Mouse (Mus musculus): Measurements from ENCODE around the gene Stub1. TPM values are rescaled to one million over a fixed set of nuclear protein-coding genes. Genes with fewer than 3 reads are reported as not detected.
A peak's percentile ranks its signal among the peaks of the same experiment; 100 is the strongest.
"Not testable (repeated sequence)": the region's sequence is repeated elsewhere in the genome, so short reads cannot be mapped to it uniquely, and the experiment has no call there.

Gene Stub1
- total RNA-seq (2015) (48.4 and 54.7 TPM in 2 replicates), total RNA-seq (2017) (62.6 and 67.6 TPM in 2 replicates)

DNA sequence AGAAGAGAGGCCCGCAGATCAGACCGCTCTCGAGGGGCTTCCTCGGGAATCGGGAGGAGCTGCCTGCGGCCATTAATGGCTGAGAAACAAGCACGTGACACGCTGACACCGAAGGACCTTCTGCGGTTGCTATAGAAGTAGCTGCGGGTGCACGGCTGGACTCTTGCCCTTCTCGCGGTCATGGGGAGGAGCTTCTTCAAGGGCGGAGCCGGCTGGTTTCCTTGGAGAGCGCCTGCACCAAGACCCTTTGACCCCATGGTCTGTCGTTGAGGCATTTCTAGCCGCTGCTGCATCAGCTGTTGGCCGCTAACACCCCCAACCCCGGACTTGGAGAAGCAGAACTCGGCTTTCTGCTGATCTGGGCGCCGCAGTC lies at the start of gene Stub1:
Stub1 (minus strand) TSS at position 114 of the 373 bp plus-strand sequence.
- ATAC-seq (ENCODE audit: poor library complexity, severe bottlenecking): peak; percentile 52

DNA sequence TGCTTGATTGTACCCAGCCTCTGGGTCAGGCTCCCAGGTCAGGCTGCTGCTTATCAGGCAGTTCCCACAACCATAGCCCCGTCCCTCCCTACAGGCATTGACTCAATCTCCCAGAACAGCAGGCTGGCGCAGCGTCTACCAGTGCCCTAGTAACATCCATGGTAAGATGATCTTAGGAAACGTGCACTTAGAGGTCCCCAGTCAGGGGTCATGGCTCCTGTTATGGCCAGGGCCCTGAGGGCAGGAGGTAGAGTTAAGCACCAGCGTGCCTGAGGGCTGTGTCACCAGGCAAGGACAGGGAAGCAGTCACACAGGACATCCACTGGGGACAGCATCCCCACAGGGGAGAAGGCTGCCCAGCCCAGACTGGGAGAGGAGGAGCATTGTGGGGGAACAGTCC lies 49.1 kb upstream of the Stub1 start:
- ATAC-seq (ENCODE audit: poor library complexity, severe bottlenecking): no peak

DNA sequence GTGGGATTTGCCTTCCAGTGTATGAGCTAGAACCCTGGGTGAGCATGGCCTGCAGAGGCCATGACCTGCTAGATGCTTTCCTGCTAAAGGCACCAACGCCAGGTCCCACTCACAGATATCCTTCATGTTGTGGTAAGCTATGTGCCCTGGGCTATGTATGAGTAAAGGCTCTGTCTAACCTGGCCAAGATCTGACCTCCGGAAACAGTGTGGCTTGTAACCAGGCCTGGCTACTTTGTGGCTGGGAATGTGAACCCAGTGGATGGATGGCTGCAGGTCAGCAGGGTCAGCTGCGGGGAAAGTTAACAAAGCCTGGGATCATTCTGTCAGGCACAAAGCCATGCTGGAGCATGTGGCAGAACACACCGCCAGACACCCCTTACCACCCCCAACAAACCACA lies 48.5 kb upstream of the Stub1 start:
- ATAC-seq (ENCODE audit: poor library complexity, severe bottlenecking): no peak

DNA sequence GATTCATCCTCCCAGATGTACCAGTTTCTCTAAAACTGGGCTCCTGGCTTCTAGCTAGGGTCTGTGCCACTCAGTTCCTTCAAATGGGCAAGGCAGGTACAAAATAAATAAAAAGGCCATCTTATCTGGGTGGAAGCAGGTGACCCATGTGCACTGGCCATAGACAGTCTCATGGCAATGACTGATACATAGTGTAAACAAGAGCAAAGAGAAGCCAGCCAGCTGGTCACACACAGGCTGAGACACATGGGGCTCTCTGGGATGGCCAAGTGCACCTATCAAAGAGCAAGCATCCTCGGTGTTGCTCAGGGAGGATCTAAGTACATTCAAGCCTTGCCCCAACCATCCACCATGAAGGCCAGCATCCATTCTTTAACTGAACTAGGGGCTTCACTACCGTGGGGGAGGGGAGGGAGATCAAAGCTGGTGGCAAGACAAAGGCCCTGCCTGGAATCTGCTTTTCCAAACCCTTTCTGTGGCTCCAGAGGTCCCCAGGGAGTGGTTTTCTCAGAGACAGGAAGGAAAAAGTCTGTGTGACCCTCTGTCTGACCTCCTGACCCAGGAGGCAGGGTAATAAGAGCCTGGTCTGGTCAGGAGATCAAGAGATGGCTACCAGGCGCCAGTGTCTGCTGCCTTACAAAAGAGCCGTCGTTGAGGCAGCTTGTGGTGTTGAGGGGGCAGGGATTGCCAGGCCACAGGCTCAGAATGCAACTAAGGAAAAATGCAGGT lies 47.9 kb upstream of the Stub1 start:
- no peak for ATAC-seq (ENCODE audit: poor library complexity, severe bottlenecking)

DNA sequence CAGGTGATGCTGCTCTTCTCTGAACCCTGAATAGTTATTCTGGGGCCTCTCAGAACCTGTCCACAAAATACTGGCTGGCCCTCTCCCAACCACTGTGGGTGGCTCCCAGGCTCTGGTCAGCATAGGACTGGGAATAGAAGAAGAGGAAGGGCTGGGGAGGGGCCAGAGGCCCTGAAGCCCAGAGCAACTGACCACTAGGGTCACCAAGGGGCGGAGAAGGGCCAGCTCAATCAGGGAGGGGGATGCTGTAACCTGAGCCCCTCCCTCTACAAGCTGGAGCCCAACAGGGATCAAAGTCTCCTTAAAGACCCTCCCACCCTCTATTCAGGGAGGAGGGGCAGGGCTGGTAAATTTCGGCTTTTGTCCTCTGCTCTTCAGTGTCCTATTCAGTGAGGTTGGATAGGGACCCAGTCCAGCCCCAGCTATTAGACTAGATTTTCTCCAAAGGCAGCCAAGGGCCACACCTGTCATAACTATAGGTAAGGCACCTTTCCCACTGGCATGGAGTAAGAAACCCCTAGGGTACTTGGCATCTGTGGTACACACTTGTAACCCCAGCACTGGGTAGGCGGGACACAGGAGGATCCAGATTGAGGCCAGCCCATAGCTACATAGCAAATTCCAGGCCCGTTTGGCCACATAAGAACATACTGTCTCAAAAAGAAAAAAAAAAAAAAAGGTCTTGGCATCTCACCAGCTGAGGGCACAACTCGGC lies 47.1 kb upstream of the Stub1 start, which contains the start of gene Wfikkn1:
Wfikkn1 (minus strand) TSS at position 663 of the 715 bp plus-strand sequence.
- no peak for ATAC-seq (ENCODE audit: poor library complexity, severe bottlenecking)

DNA sequence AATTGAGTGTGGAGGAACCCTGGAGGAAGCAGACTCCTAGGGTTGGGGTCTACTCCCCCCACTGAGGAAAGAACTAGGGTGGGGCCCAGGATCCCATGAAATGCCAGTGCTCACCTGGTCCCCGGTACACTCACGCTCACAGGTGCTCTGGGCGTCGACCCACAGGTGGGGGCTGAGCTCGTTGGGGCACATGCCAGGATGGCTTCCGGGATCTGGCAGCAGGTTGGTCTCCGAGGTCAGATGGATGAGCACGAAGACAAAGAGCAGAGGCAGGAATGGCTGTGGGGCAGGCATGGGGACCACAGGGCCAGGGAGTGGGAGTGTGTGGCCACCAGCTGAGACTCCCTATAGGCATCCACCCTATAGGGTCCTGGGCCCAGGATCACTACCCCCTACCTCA lies 46.5 kb upstream of the Stub1 start:
- ATAC-seq (ENCODE audit: poor library complexity, severe bottlenecking): no peak

DNA sequence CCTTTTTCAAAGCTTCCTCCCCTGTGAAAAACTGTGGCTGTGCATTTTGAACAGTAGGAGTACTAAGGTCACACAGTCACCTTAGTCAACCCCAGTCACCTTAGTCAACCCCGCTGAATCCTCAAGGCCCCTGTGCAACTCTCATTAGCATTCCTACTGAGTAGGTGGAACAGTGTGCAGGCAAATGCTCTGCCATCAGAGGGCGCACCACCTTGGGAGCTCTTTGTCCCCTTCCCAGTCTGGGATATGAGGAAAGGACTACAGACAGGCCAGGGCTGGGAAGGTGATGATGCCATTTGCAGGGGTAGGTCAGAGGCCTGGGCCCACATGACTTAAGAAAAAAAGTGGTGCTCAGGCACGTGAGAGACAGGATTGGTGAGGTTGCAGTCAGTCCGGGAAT lies 46.1 kb upstream of the Stub1 start:
- no peak for ATAC-seq (ENCODE audit: poor library complexity, severe bottlenecking)

DNA sequence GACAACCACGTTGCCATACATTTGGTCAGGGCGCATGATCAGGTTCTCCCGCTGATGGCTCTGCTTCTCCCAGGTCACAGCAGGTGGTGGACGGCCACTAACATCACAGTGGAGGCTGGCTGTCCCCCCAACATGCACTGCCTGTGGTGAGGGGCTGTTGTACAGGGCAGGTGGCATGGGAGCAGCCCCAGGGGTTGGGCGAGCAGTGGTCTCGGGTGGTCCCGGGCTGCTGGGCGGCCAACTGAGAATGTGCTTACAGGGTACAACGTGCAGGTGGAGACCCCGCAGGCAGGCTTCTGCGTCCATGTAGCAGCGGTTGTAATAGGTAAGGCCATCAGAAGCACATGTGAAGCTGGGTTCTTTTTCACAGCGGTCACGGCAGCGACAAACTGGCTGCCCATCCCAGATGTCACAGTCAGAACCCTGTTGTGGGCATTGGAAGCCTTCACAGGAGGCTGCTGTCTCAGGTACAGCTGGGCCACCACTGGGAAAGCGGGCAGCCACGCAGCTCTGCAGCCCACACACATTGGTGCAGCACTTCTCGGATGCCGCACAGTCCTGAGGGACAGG lies 45.5 kb upstream of the Stub1 start:
- no peak for ATAC-seq (ENCODE audit: poor library complexity, severe bottlenecking)

DNA sequence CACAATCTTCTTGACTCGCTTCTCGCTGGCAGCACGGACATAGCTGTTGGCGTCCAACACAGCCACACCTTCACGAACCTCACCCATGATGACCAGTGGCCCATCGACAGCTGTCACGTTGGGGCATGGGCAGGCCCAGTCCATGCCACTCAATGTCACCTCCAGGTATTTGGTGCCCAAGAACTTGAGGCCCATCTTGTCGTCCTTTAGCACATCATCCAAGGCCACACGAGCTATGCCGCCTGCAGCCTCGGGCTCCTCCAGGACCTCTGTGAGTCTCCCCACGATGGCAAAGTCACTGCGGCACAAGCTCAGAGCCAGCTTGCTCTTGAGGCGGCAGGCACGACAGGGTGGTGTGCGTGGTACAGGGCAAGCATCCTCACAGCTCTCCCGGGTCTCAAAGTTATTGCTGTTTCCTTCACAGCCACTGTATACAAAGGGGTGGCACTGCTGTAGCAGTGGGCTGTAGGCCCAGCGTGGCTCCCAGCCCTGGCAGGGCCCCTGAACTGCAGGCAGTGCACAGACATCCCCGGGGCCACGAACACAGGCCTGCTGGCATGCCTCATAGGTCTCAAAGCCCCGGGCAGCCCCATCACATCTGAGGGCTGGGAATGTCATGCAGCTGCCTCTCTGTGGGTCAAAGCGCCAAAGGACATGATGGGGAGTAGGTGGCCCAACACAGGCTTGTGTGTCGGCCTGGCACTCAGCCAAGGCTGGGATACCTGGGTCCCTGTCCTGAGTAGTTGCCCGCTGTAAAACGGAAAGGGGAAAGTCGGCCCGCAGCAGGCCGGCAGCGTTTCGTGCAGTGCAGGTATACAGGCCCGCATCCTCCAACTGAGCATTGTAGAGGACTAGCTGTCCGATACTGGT lies 44.8 kb upstream of the Stub1 start:
- ATAC-seq (ENCODE audit: poor library complexity, severe bottlenecking): no peak

DNA sequence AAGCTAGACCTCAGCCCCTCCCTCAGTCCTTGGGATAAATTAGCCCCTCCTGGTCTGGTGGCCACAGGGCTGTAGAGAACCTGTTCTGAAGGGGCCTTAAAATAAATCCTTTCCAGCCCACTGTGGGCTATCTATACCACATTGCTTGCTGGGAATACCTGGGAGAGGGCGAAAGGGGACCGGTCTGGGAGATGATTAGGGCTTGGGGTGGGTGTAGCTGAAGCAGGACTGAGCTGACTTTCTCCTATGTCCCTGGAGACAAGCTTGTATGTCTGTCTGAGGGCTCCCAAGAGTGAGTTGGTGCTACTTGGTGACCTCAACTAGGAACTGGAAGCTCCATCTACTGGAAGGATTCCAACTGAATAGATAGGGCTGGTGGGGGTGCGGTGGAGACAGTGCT lies 43.8 kb upstream of the Stub1 start:
- no peak for ATAC-seq (ENCODE audit: poor library complexity, severe bottlenecking)

DNA sequence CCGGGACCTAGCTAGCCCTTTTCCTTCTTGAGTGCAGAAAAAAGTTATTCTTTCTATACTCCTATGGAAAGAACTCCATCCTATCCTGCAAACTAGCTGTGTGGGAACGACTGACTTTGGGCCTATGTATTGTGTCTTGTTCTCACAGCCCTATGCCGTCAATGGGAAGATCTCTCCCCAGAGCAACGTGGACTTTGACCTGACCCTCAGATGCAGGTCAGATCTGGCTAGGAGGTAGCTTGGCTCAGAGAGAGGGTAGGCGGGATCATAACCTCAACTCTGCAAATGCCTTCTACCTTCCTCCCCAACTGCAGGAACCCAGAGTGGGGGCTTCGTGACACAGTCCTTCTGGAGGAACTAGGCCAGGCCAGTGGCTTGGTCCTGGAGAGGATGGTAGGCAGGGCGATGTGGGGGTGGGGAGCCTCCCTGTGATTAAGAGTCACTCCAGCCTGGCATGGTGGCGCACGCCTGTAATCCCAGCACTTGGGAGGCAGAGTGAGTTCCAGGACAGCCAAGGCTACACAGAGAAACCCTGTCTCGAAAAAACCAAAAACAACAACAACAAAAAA lies 43.2 kb upstream of the Stub1 start:
- no peak for ATAC-seq (ENCODE audit: poor library complexity, severe bottlenecking)

DNA sequence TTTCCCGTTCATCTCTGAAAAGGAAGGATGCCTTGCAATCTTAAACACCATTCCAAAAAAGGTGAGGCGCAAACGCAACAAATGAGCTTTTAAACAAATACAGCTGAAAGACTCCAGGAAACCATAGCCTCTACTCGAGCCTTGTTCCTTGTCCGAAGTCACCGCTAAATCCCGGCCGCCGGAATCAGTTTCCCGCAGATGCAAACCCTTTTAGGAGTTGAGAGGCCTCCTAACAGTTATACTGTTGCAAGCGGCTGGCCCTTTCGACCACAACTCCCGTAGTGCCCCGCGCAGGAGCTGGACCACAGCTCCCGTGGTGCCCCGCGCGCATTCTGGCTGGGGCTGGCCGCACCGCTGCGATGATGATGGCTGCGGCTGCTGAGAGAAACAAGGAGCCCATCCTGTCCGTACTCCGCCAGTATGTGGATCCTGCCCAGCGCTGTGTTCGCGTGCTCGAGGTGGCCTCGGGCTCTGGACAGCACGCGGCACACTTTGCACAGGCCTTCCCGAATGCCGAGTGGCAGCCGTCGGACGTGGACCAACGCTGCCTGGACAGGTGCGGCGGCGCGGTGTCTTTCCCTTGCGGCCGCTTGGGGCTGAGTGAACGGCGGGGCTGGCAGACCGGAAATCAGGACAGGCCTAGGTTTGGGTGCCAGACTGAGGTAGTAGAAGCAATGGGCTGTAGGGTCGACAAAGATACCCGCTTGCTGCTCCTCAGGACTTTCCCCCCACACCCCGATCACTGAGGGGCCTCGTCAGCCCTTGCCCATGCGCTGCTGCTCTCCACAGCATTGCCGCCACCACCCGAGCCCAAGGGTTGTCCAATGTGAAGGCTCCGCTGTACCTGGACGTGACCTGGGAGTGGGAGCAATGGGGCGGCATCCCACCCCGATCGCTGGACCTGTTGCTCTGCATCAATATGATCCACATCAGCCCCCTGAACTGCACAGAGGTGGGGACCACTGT lies 42.2 kb upstream of the Stub1 start:
- ATAC-seq (ENCODE audit: poor library complexity, severe bottlenecking): peak; percentile 91

DNA sequence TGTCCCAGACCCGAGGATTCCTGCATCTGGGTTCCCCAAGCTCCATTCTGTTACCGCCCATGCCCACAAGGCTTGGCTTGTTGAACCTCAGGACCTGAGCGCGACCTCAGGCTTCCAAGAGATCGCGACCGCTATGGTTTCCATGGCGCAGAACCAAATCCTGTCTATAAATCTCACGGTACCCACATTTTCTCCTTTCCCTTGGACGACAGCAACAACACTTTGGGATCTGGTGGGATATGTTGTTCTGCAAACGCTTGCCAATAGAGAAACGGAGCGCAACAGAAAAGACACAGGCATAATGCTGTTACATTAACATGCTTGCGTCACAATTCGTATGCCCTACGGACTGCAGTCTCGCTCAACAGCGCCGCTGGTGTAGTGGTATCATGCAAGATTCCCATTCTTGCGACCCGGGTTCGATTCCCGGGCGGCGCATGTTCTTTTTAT lies 41.5 kb upstream of the Stub1 start, which contains the start of gene Mettl26:
Mettl26 (plus strand) TSS at position 354 of the 450 bp plus-strand sequence.
- peak; percentile 78 for ATAC-seq (ENCODE audit: poor library complexity, severe bottlenecking)

DNA sequence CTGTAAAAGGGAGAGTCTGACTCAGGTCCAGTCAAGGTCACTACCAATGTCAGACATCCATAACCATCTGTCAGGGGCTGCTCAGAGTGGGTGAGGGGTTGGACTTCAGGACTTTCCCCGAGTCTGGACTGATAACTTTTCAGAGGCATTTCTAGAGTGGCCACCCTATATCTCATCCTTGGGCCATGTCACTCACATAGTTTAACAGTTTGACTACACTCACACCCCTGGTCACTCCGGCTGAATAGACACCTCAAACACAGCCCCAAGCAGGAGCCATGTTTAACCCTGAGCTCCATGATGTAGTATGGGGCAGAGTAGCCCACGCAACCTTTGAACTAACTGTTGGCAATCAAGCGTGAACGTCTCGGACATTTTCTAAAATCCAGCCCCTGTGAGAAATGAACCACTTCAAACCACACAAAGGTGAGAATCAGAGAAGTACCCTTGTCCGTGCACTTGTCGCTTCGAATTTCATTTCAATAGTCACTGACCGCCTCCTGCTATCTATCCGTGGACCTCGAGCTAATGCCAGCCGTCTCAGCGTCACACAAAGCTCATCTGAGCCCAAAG lies 41.0 kb upstream of the Stub1 start:
- no peak for ATAC-seq (ENCODE audit: poor library complexity, severe bottlenecking)

DNA sequence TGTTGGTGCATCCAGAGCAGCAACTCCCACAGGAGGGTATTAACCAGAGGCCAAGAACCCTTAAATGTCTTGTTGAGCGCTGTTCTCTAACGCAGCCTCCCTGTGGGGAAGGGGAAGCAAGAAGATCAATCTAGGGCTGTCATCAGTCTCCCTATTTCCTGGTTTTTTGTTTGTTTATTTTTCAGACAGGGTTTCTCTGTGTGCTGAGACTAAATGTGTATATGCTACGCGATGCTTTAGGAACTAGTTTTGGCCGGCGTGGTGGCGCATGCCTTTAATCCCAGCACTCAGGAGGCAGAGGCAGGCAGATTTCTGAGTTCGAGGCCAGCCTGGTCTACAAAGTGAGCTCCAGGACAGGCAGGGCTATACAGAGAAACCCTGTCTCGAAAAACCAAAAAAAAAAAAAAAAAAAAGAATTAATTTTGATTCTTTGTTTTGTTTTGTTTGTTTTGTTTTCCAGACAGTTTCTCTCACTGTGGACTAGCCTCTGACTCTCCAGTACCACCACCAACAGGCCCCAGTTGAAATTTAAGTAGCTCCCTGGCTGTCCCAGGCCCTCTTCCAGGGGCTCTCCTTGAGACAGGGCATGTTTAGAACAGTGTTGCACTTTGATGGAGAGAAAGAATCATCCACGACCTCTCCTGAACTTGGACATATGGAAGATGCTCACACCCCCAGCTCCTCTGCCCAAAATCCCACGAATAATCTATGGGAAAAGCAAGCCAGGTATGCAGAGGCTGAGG lies 40.4 kb upstream of the Stub1 start:
- ATAC-seq (ENCODE audit: poor library complexity, severe bottlenecking): no peak

DNA sequence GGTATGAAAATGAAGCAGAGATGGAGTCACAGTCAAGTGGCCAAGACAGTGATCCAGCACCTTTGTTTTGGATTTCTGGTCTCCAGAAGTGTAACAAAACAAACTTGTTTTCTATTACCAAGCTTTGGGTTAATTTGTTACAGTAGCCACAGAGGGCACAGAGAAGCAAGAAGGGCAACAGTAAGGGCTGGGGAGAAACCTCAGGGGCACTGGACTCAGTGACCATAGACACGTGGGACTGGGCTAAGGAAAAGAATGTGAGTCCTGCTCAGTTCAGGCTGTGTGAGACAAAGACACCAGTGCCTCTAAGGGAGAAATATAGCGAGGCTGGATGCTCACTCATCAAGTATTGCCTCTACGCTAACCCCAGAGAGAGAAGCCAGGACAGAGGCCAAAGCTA lies 39.5 kb upstream of the Stub1 start:
- ATAC-seq (ENCODE audit: poor library complexity, severe bottlenecking): no peak

DNA sequence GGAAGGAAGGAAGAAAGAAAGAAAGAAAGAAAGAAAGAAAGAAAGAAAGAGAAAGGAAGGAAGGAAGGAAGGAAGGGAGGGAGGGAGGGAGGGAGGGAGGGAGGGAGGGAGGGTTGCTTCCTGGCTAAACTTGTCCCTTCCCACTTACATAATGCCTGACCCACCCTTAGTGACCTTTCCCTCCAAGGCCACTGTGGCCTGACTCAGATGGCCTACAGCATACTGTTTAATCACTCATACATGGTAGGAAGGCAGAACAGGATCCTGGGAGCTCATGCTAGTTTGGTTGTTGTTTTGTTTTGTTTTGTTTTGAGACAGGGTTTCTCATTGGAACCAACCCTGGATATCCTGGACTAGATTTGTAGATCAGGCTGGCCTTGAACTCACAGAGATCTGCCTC lies 38.4 kb upstream of the Stub1 start:
- ATAC-seq (ENCODE audit: poor library complexity, severe bottlenecking): not testable (repeated sequence)

DNA sequence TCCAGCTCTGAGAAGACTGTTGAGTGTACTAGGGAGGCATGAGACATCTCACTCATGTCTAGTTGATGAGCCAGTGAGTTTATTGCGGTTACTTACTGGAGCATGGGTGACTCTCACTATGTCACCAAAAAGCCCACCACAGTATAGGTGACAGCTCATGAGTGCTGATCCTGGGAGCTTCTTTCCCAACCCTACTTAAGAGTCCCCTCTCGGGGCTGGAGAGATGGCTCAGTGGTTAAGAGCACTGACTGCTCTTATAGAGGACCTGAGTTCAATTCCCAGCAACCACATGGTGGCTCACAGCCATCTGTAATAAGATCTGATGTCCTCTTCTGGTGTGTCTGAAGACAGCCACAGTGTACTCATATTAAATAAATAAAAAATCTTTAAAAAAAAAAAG lies 36.8 kb upstream of the Stub1 start:
- ATAC-seq (ENCODE audit: poor library complexity, severe bottlenecking): no peak

Measured in megakaryocyte, adult 5-6 weeks (primary cell).